Mouse (Mus musculus): Measurements from ENCODE around the gene Sipa1l3.

- TF ChIP-seq CTCF (IDR thresholded peaks at IDR 0.05; ENCODE audit: borderline replicate concordance, insufficient read depth, low read depth, low read length) (no peak), POLR2A (IDR thresholded peaks at IDR 0.05; ENCODE audit: borderline replicate concordance, insufficient read depth, low read length) (no peak)
Observed at GRCm38 (mm10) chr7:29304463-29305262, 213.8 kb downstream of the Sipa1l3 start.
